Mouse (Mus musculus) cerebellum, adult 2 months (tissue): Measurements from ENCODE around the gene Zrsr1.

Experiments
- CTCF ChIP-seq: fragments of 200-500 bp; IDR thresholded peaks from 2 replicates; pipeline ENCODE4 v1.5.1; 2011; ENCODE audit warnings: low read depth, mild to moderate bottlenecking, control low read depth, low read length, moderate library complexity, borderline replicate concordance; ENCODE audit not compliant: insufficient read depth
- POLR2A ChIP-seq: fragments of 200-500 bp; IDR thresholded peaks from 2 replicates; pipeline ENCODE4 v1.6.1; 2011; ENCODE audit warnings: low read length, control low read depth, borderline replicate concordance; ENCODE audit not compliant: insufficient read depth

- TF ChIP-seq POLR2A (no peak), CTCF (no peak)
Observed at GRCm38 (mm10) chr11:22922546-22922945, 49.3 kb upstream of the Zrsr1 start.
